Mouse (Mus musculus) limb, embryonic 13.5 days (tissue): ENCODE results near the gene Wdr6. TPM values are rescaled to one million over a fixed set of nuclear protein-coding genes. Genes with fewer than 3 reads are reported as not detected.

Source experiments
- ATAC-seq: fragments of 200-750 bp; cut with Nextera tagmentation; 2 replicates; pipeline ENCODE4 v1.8.0; 2017; ENCODE audit warnings: low read depth, moderate number of reproducible peaks, moderate TSS enrichment; ENCODE audit not compliant: low FRiP score
- H3K27ac ChIP-seq: fragments of 300-500 bp; sonication (generic); 2 replicates; pipeline ENCODE4 v1.5.1; 2015; ENCODE audit warnings: inconsistent platforms, mild to moderate bottlenecking, moderate library complexity
- H3K27me3 ChIP-seq: fragments of 300-500 bp; sonication (generic); 2 replicates; pipeline ENCODE4 v1.6.1; 2015; ENCODE audit warnings: mild to moderate bottlenecking, inconsistent platforms
- H3K36me3 ChIP-seq: fragments of 300-500 bp; sonication (generic); 2 replicates; pipeline ENCODE4 v1.6.1; 2015; ENCODE audit warnings: inconsistent platforms, mild to moderate bottlenecking, moderate library complexity
- H3K4me1 ChIP-seq: fragments of 300-500 bp; sonication (generic); 2 replicates; pipeline ENCODE4 v1.6.1; 2015; ENCODE audit warnings: inconsistent platforms
- H3K4me2 ChIP-seq: fragments of 300-500 bp; sonication (generic); replicated peaks from 2 replicates; pipeline ENCODE4 v1.6.1; 2015; ENCODE audit warnings: inconsistent platforms, mild to moderate bottlenecking, moderate library complexity
- H3K4me3 ChIP-seq: fragments of 300-500 bp; sonication (generic); 2 replicates; pipeline ENCODE4 v1.5.1; 2015; ENCODE audit warnings: moderate library complexity, mild to moderate bottlenecking, inconsistent platforms
- H3K9ac ChIP-seq: fragments of 300-500 bp; sonication (generic); 2 replicates; pipeline ENCODE4 v1.6.1; 2015; ENCODE audit warnings: mild to moderate bottlenecking, inconsistent platforms
- H3K9me3 ChIP-seq: fragments of 300-500 bp; sonication (generic); 2 replicates; pipeline ENCODE4 v1.6.1; 2016; ENCODE audit warnings: inconsistent platforms
- WGBS: fragments of 180-500 bp; shearing (Covaris S2); methylation state at CpG from one replicate; pipeline ENCODE4 v1.1.7; 2015; 5-methylcytosine and 5-hydroxymethylcytosine counted together
- polyA plus RNA-seq: library from polyadenylated mRNA; unstranded; fragments of >200 nt; fragmentation: Nextera tagmentation; extraction: Ambion mirVana; gene quantifications from 2 replicates; pipeline ENCODE4 v1.2.1, GENCODE M21; 2015

The Wdr6 gene
- polyA plus RNA-seq, 1 experiment from 2014 or later: 167 TPM

DNA sequence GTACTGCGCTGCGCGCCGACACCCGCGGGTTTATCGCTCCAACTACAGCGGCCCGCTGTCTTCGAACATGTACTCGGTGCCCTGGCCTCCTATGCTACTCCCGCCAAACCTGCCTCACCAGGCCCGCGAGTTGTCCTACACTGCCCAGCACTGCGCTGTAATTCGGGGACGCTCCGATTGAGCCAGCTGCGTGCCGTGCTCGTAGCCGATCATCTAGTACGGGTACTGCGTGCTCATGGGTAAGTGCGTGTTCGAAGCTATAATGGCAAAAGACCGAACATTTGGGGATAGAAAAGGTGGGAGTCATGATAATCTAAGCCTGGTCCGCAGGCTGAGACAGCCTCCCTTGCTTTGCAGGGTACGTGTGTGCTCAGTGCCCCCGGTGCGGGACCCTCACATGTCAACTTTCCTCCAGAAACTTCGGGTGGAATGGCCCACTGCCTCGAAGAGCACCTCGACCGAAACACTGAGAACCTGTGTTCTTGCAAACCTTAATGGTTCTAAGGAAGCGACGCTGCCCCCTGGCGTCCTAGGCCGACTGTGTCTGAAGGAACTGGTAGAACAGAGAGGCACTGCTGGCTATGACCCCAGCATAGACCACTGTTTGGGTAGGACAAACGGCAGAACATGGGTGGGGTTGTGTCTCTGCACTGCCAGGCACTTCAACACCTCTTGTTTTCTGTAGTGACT lies 8.2 kb downstream of the Wdr6 start:
- Histone ChIP-seq H3K9ac (peak overlapping the region; percentile 78), H3K4me1 (peaks cover 50% of the 10 kb centered on the region), H3K27me3 (no peaks in the 10 kb centered on the region), H3K4me2 (peak overlapping the region; percentile 99), H3K36me3 (peaks cover 54% of the 10 kb centered on the region), H3K9me3 (no peaks in the 10 kb centered on the region), H3K4me3 (peak overlapping the region; percentile 68), H3K27ac (peak overlapping the region; percentile 65)
- no peak for ATAC-seq
- WGBS: 2% methylated on average over 40 of the region's 40 CpGs

DNA sequence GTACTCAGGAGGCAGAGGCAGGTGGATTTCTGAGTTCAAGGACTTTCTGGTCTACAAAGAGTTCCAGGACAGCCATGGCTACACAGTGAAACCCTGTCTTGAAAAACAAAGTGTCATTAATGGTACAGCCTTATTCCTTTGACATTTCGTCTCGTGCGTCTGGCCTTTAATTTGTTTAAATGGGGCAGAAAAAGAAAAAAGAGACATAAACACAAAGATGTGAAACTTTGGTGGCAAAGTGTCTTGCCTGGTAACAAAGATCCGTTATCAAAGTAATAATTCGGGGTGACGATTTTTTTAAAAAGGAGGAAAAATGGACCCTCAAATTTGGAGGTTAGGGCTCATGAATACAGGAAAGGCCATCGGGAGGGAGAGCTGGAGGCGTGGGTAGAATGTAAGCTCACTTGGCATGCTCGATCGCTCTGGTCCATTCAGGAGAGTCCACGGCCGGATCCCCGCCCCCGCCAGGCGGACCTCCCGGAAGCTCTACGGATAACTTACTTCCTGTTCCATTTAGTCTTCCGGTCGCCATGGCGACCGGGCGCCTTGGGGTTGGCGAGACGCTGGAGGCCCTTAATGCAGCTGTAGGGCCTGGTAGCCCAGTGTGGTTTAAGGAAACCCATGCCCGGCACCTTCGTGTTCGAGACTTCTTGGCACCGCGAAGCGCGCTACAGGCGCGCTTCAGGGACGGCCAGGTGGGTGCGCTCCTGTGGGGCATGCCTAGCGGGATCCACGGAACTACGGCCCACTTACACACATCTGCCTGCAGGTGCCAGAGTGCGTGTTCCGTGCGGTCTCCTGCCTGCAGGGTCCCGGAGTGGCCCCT lies 8.9 kb downstream of the Wdr6 start, which contains the start of gene Dalrd3:
Dalrd3 (plus strand) TSS at position 506 of the 826 bp plus-strand sequence.
- WGBS: 7% methylated on average over 42 of the region's 42 CpGs
- H3K27me3 ChIP-seq: no peaks in the 10 kb centered on the region
- no peaks in the 10 kb centered on the region for H3K9me3 ChIP-seq
- peaks cover 43% of the 10 kb centered on the region for H3K4me1 ChIP-seq
- peaks cover 54% of the 10 kb centered on the region for H3K36me3 ChIP-seq
- peak within 1 kb of the TSS; percentile 71 for H3K4me3 ChIP-seq
- H3K4me2 ChIP-seq: peak within 1 kb of the TSS; percentile 99
- peak within 1 kb of the TSS; percentile 65 for H3K27ac ChIP-seq
- peak; percentile 63 for ATAC-seq
- H3K9ac ChIP-seq: peak within 1 kb of the TSS; percentile 78

DNA sequence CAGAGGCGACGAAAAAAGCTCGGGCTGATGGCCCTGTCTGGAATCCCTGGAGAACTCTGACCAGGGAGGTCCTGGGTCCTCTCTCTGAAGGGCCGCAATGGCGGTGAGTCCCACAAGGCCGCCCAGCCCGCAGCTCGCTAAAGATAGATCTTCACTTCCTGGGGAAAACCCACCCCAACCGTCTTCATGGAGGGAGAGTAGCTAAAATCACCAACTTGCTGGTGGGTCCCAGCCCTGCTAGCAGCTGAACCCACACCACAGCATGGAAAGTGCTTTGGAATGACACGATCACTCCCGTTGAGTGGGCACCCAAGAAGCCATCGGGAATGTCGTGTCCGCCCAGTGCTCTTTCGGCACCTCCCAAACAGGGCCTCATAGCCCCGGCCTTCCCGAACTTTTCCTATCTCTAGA lies 10.0 kb downstream of the Wdr6 start:
- no peak for ATAC-seq
- H3K36me3 ChIP-seq: peaks cover 54% of the 10 kb centered on the region
- no peaks in the 10 kb centered on the region for H3K27me3 ChIP-seq
- peak overlapping the region; percentile 85; the same call in 1 of the 2 replicates for H3K27ac ChIP-seq
- WGBS: 81% methylated on average over 17 of the region's 17 CpGs
- peaks cover 37% of the 10 kb centered on the region for H3K4me1 ChIP-seq
- peak overlapping the region; percentile 99 for H3K4me2 ChIP-seq
- peak overlapping the region; percentile 71 for H3K4me3 ChIP-seq
- no peaks in the 10 kb centered on the region for H3K9me3 ChIP-seq
- H3K9ac ChIP-seq: peak overlapping the region; percentile 85; the same call in 1 of the 2 replicates

DNA sequence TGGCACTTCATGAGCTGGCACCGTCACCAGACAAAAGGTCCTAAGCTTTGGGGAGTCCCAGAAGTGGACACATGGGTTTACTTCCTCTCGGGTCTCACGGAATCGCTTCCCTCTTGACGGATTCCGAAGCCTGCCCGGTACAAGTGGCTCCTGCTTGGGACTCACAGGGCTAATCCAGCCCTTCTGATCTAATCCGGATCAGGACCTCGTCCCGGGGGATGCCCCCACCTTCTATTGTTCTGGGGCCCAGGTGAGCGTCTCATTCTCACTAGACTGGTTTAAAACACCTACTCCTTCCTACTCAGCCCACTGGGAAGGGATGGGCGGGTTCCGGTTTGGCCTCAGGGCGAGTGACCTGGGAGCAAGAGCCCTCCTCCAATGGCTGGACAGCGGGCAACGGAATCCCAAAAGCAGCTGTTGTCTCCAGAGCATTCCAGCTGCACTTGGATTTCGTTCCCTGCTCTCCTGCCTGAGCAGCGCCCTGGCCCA lies 10.6 kb downstream of the Wdr6 start:
- peak overlapping the region; percentile 85 for H3K27ac ChIP-seq
- no peaks in the 10 kb centered on the region for H3K27me3 ChIP-seq
- H3K4me1 ChIP-seq: peaks cover 37% of the 10 kb centered on the region
- peak overlapping the region; percentile 99 for H3K4me2 ChIP-seq
- peak overlapping the region; percentile 85 for H3K9ac ChIP-seq
- H3K9me3 ChIP-seq: no peaks in the 10 kb centered on the region
- 12% methylated on average over 18 of the region's 18 CpGs for WGBS
- H3K36me3 ChIP-seq: peaks cover 54% of the 10 kb centered on the region
- H3K4me3 ChIP-seq: peak overlapping the region; percentile 71
- ATAC-seq: no peak

DNA sequence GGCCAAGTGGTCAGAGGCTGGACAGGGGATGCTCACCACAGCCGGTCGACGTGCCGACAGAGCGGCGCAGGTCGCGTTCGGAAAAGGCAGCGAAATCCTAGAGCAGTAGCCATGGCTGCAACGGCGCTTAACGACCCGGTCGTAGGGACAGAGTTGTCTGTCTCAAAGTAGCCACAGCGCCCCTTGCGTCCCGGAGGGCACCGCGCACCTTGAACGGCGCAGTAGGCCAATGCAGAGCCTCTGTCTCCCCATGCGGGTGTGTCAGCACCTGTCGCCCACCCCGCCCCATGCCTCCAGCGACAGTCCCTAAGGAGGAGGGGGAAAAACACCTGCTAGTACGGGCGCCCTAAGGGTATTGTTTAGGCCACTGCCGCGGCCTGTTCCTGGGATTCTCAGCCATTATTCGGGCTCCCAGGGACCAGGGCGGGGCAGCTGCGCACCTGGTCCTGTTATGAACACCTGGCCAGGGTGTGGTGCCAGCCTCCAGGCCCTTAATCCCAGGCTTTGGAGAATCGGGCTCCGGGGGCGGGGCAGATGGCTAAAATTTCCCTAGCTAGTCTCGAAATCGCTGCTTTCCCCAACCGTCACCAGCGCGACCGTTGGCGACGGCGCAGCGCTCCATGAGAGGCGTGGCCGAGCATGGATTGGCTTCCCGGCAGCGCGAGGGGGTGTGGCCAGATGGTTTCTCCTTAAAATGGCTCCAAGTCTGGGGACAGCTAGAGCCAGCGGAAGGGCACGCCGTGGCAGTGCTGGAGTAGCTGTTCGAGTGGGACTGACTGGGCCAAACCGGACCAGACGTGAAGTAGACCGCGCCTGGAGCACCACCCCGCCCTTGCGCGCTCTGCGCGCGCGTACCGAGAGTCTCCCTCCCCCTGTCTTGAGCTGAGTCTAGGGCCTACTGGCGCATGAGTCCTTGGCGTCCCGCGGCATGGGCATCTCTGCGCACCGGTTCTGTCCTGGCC lies 11.4 kb downstream of the Wdr6 start, which contains the start of gene Ndufaf3:
Ndufaf3 (minus strand) TSS at position 620 of the 962 bp plus-strand sequence.
- H3K9ac ChIP-seq: peak within 1 kb of the TSS; percentile 85

DNA sequence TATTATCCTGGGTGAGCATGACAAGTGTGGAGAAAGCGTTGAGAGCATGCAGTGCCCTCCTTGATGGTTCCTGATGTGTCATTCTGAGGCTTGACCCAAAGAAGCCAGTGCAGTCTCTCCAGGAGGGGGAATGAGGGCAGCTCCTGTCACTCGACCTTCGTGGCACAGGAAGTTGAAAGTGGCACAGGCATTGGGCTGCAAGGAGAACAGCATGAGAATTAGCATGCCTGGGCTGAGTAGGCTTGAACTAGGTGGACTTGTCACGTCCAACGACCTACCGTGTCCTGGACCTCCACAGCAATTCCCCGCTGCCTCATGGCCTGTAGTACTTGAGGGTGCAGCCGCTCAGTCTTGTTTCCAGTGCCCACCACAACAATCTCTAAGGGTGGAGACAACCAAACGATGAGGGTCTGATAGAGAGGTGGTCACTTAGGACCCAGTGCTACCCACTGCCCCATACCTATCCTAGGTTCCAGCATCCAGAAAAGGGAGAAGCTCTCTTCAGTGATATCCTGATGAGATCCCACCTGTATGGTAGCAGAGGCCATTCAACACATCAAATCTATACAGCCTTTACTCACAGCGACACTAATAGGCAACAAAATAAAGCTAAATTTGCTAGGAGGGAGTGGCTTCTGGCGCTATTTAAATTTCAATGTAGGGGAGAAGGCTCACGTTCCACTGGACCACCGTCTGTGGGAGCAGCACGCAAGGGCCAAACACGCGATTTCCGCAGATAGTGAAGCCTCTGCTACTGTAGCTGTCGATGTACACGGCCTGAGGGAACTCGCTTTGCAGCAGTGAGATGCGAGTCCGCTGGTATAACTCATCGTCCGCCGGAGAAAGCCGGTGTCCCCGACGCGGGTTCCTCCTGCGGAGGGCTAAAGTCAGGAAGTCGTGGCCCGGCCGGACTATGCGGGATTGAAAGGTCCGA lies 12.4 kb downstream of the Wdr6 start:
- peaks cover 51% of the 10 kb centered on the region for H3K36me3 ChIP-seq
- WGBS: 11% methylated on average over 35 of the region's 35 CpGs
- peak overlapping the region; percentile 99 for H3K4me2 ChIP-seq

More for the DNA sequence above, 11.4 kb downstream of the Wdr6 start, which contains the start of gene Ndufaf3:
- Histone ChIP-seq H3K4me3 (peak within 1 kb of the TSS; percentile 71), H3K9me3 (no peaks in the 10 kb centered on the region), H3K4me2 (peak within 1 kb of the TSS; percentile 99), H3K27me3 (no peaks in the 10 kb centered on the region), H3K4me1 (peaks cover 37% of the 10 kb centered on the region), H3K36me3 (peaks cover 52% of the 10 kb centered on the region), H3K27ac (peak within 1 kb of the TSS; percentile 85)
- WGBS: under 1% methylated on average over 73 of the region's 73 CpGs
- ATAC-seq: peak; percentile 87

DNA sequence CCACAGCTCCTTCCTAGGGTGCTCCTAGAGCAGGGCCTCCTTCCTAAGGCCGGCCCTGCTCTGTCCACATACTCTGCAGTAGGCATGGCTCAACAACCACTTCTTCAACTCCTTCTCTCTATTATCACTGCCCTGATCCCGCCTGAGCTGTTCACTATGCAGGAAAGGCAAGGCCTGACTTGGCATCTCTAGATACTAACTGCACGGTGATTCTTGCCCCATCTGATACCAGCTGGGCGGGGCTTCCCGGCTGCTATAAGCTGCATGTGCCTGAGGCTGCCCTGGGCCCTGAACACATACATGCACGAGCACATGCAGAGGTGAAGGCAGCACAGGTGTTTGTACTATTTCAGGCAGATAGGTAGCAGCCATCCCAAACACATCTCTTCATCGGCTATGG lies 14.4 kb downstream of the Wdr6 start:
- Histone ChIP-seq H3K9ac (no peak overlapping the region), H3K27ac (no peak overlapping the region), H3K9me3 (no peaks in the 10 kb centered on the region), H3K36me3 (peaks cover 51% of the 10 kb centered on the region), H3K4me2 (no peak overlapping the region), H3K4me1 (peaks cover 37% of the 10 kb centered on the region), H3K4me3 (no peak overlapping the region), H3K27me3 (no peaks in the 10 kb centered on the region)
- 90% methylated on average over 7 of the region's 7 CpGs for WGBS
- ATAC-seq: no peak

More for the DNA sequence above, 12.4 kb downstream of the Wdr6 start:
- H3K4me3 ChIP-seq: peak overlapping the region; percentile 71
- peaks cover 45% of the 10 kb centered on the region for H3K4me1 ChIP-seq
- H3K9me3 ChIP-seq: no peaks in the 10 kb centered on the region
- peak overlapping the region; percentile 85 for H3K27ac ChIP-seq
- peak overlapping the region; percentile 85 for H3K9ac ChIP-seq
- no peak for ATAC-seq
- no peaks in the 10 kb centered on the region for H3K27me3 ChIP-seq

DNA sequence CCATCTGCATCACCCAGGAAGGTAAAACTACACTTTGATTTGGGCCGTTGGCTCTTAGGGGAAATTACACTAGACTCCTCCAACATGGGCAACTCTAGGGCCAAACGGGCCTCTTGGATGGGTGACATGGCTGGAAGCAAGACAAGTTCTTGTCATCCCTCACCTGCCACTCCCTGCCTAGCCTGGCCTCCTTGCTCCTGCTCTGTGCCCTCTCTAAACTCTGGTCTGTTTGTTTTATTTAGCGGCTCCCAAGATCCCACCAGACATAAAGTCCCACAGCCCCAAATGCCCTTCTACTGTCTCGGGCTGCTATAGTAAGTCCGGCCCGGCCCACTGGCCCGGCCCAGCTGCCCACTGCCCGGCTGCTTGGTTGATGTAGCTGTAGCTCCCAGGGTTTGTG lies 14.9 kb downstream of the Wdr6 start:
- ATAC-seq: no peak
- H3K4me1 ChIP-seq: peaks cover 32% of the 10 kb centered on the region
- no peaks in the 10 kb centered on the region for H3K9me3 ChIP-seq
- no peaks in the 10 kb centered on the region for H3K27me3 ChIP-seq
- H3K36me3 ChIP-seq: peaks cover 56% of the 10 kb centered on the region
- H3K27ac ChIP-seq: no peak overlapping the region
- no peak overlapping the region for H3K4me3 ChIP-seq
- H3K9ac ChIP-seq: no peak overlapping the region
- no peak overlapping the region for H3K4me2 ChIP-seq
- 88% methylated on average over 8 of the region's 8 CpGs for WGBS

DNA sequence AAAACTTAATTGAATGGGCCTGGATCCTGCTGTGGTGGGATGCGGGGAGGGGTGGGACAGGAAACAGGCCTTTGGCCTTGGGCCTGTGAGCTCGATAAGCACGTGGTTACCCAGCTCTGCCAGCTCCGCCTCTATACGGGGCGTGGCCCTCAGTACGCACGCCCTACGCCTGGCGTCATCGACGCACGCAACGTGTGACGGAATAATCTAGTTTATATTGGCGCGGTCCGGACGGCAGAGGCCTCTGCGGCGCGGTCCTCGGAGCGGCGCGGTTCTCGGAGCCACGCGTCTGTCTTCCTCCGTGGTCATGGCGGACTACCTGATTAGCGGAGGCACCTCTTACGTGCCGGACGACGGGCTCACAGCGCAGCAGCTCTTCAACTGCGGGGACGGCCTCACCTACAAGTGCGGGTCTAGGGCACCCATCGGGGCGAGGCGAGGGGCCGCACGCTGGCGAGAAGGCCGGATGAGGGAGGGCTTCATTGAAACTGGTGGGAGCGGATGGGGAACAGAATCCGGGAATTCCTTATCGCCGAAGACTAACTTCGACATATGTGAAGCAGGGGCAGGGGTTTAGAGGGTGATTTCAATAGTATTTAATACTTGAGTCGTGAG lies 18.2 kb downstream of the Wdr6 start, which contains the start of gene Impdh2:
Impdh2 (plus strand) TSS at position 60 of the 615 bp plus-strand sequence.
- ATAC-seq: peak; percentile 98
- Histone ChIP-seq H3K4me2 (peak within 1 kb of the TSS; percentile 85), H3K9me3 (no peaks in the 10 kb centered on the region), H3K27ac (peak within 1 kb of the TSS; percentile 49; the same call in 1 of the 2 replicates), H3K27me3 (no peaks in the 10 kb centered on the region), H3K36me3 (peaks cover 80% of the 10 kb centered on the region), H3K4me3 (peak within 1 kb of the TSS; percentile 60), H3K4me1 (peaks cover 13% of the 10 kb centered on the region), H3K9ac (peak within 1 kb of the TSS; percentile 83)
- under 1% methylated on average over 53 of the region's 53 CpGs for WGBS

DNA sequence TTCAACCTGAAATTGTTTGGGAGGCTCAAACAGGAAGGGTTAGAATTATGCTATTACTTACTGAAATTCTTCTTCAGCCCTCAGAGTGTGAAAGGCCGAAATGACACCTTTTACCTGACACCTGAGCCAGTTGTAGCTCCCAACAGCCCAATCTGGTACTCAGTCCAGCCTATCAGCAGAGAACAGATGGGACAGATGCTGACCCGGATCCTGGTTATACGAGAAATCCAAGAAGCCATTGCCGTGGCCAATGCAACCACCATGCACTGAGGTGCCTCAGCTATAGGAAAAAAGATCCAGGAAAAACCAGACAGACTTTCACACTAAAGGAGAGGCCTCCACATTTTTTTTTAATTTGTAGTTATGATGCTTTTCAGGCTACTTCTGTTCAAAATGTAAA lies 19.4 kb downstream of the Wdr6 start:
- no peak for ATAC-seq
- 85% methylated on average over 4 of the region's 4 CpGs for WGBS
- Histone ChIP-seq H3K9me3 (no peaks in the 10 kb centered on the region), H3K36me3 (peaks cover 79% of the 10 kb centered on the region), H3K27ac (no peak overlapping the region; the same call in 1 of the 2 replicates), H3K4me2 (no peak overlapping the region), H3K4me1 (peaks cover 13% of the 10 kb centered on the region), H3K4me3 (no peak overlapping the region), H3K27me3 (no peaks in the 10 kb centered on the region), H3K9ac (no peak overlapping the region)
